Mouse (Mus musculus) spleen, embryonic (tissue): ENCODE measurements at regions not wholly inside any gene's neighbourhood (a gene's known extent, or its start where the extent isn't known, plus 50 kb on each side); places are given as distances from the start of the nearest gene placed in this dataset.

ENCODE experiments used
- CTCF ChIA-PET: fragments of 350-600 bp; sonication (Branson Sonifier 250); formaldehyde crosslinking; loops from one replicate; lab custom pipeline; 2022; lab: Charles Lee

- CTCF ChIA-PET, result no interaction called here
These were observed 138.9 kb upstream of the Ddit4l start for GRCm38 (mm10) chr3:137482546-137482945.

GRCm38 (mm10) chr3:137482971-137483370 is 138.4 kb upstream of the Ddit4l start:
- CTCF ChIA-PET, result no interaction called here

DNA sequence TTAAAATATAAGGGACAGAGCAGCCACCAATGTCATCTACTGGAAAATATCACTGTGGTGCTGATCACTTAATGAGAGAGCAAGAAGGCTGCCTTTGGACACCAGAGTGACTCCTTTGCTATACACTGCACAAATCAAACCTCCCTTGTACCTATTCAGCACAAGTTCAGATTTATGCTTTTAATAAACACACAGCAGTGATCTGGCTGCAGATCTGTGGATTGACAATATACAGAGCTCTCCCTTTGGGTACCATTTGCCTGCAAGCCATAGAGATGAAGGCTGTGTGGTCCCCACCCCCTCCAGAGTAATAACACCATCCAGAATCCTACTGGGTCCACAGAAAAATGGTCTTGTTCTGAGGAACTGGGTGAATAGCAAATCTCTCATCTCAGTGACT is 131.8 kb upstream of the Ddit4l start:
- CTCF ChIA-PET, result no interaction called here

- CTCF ChIA-PET, result no interaction called here
These were observed 129.8 kb upstream of the Ddit4l start for GRCm38 (mm10) chr3:137491508-137492019.

DNA sequence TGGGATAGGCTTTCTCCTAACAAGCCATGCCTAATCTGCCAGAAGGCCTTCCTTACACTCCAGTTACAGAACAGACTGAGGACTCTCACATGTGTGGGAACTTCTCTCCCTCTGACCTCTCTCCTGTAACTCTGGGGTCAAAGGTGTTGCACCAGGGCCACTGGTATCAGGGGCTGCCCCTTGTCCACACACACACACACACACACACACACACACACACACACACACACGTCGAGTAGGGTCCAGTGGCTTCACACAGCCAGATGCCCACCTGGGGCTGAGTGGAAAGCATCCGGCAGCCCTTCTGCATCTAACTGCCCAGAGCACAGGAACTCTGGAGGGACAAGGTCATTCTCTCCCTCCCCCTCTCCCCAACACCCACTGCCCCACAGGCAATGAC is 123.1 kb upstream of the Ddit4l start:
- CTCF ChIA-PET, result no interaction called here

DNA sequence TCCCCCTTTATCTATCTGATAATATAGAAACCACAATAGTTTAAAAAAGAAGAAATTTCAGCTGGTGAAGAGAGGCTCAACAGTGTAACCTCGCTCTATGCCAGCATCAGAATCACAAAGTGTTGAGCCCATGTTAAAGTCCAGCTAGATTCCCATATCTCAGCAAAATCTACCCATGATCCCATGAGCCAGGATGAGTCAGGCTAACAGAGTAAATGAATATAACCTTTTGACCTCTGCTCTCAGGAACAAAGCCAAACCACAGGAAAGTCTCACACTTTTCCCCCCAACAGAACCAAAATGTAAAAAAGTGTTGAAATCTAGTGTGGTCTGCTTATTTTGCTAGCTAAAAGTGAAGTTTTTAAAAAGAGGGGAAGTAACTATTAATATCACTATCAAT is 110.1 kb upstream of the Ddit4l start:
- CTCF ChIA-PET, result no interaction called here

GRCm38 (mm10) chr3:137512411-137512810 is 109.0 kb upstream of the Ddit4l start:
- CTCF ChIA-PET, result no interaction called here

GRCm38 (mm10) chr3:137513026-137513425 is 108.4 kb upstream of the Ddit4l start:
- CTCF ChIA-PET, result no interaction called here

DNA sequence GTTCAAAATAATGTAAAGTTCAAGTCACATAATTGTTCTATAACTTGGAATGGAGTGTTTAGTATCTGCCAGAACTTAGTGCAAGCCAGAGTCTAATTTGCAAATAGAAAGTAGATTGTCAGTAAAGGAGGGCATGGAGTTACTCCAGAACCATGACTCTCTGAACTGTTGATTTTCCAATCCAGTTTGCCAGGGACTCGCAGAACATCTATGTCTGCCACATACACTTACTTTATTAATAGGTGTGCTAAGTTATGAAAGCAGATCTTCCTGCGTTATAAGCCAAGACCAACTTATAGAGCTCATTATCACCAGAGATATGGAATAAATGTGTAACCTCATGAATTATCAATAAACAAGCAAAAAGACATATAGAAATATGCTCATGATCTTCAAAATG is 107.2 kb upstream of the Ddit4l start:
- CTCF ChIA-PET, result no interaction called here

GRCm38 (mm10) chr3:137517433-137517832 is 104.0 kb upstream of the Ddit4l start:
- CTCF ChIA-PET, result no interaction called here

- CTCF ChIA-PET, result no interaction called here
These were observed 101.2 kb upstream of the Ddit4l start for GRCm38 (mm10) chr3:137520191-137520590.

- CTCF ChIA-PET, result no interaction called here
These were observed 95.5 kb upstream of the Ddit4l start for GRCm38 (mm10) chr3:137525606-137526575.

DNA sequence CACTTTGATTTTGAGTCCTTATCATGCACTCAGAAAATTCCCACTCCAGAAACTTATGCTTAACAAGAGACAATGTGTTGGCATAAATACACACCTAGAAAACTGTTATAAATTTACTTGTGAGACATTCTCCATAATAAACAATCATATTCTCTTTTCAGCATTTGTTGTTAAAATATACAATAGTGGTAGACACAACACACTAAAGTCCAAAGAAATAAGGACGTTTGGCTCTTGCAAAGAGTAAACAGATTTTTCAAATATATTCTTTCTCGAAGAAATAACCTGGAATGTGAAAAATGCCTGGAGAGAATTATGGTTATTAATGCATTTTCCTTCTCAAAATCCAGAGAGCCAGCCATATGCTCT is 91.8 kb upstream of the Ddit4l start:
- CTCF ChIA-PET, result no interaction called here

GRCm38 (mm10) chr3:137529961-137530609 is 91.3 kb upstream of the Ddit4l start:
- CTCF ChIA-PET, result no interaction called here

- CTCF ChIA-PET, result interaction anchor here (0.6 kb wide), 1 partner anchor 1994 kb away, joined by 9 read pairs; no protein-coding TSS in a partner anchor
These were observed 79.7 kb upstream of the Ddit4l start for GRCm38 (mm10) chr3:137541666-137542065.

DNA sequence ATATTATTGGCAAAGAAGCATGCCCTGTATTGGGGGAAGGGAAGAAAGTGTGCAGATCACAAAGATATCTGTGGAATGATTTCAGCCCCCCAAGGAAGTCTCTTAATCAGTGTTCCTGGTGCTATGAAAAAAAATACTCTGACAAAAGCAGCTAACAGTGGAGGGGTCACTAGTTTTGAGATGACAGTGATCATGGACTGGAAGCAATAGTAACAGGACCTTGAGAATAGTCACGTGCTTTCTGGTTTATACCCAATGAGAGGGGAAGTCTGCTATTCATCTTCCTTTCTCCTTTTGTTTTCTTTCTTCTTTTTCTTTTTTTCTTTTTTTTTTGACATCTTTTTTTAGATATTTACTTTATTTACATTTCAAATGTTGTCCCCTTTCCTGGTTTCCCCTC is 79.1 kb upstream of the Ddit4l start:
- CTCF ChIA-PET, result interaction anchor here (0.6 to 0.7 kb wide), 2 partner anchors 27 to 1995 kb away, joined by 3 to 9 read pairs; no protein-coding TSS in a partner anchor

DNA sequence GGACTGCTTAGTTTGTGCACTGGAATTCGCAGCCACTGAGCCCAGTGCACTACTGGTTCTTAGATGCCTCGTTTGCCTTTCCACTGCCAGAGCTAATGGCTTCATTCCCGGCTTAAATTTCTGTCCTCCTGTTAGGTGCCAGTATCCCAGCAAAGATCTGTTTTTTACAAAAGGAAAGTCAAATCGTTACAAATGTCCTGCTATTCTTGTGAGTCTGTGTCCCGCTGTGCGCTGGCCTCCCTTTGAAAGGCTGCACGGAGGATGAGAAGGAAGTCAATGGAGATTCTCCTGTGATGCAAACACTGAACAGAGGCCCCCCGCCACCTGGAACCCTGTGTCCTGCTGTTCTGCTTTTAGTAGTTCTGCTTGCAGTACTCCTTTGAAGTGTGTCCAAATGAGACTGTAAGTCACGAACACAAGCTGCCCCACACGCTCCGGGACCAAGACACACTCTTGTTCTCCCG is 74.0 kb upstream of the Ddit4l start:
- CTCF ChIA-PET, result no interaction called here

DNA sequence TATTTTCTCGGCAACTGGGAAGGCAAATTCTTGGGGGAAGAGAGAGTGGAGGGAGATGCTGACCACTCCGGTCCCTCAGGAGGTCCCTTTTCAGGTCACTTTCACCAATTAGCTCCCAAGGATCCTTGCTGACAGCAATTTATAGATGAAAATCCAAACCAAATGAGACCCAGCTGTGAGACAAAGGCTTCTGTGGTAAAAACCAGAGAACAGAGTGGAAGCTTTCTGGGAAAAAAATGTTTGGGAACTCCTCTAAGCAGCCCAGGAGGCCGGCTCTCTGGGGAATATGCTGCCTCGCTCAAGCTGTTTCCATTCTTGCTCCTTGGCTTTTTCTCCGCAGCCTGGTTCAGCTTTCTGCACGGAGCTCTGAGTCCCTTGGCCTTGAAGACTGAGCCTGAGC is 73.5 kb upstream of the Ddit4l start:
- CTCF ChIA-PET, result no interaction called here

DNA sequence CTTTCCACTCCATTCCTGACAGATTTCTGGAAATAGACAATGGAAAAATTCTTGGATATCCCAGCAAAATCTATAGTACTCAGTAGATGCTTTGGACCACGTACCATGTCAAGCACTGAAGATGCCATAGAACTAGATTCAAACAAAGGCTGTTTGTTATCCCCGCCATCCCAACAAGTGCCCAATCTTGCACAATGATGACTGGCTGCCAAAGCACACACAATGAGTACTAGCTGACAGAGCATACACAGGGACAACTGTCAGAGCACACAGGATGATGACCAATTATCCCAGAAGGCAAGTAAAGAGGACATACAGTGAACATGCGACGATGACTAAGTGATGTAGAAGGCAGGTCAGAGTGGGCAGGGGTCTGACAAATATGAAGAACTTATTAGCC is 70.7 kb upstream of the Ddit4l start:
- CTCF ChIA-PET, result no interaction called here

- CTCF ChIA-PET, result no interaction called here
These were observed 68.7 kb upstream of the Ddit4l start for GRCm38 (mm10) chr3:137552472-137553336.

- CTCF ChIA-PET, result no interaction called here
These were observed 60.5 kb upstream of the Ddit4l start for GRCm38 (mm10) chr3:137560851-137561449.
